Mouse (Mus musculus): ENCODE data around the gene Trpm3.

GRCm38 (mm10) chr19:22657251-22657650 is 518.4 kb downstream of the Trpm3 start:
- no peak for TF ChIP-seq CTCF (IDR thresholded peaks at IDR 0.05)
- TF ChIP-seq EP300 (IDR thresholded peaks at IDR 0.05) = no peak

Measured in lung, postnatal 0 days (tissue).